Mouse (Mus musculus) midbrain, embryonic 15.5 days (tissue): ENCODE measurements around the gene Bean1. TPM values are rescaled to one million over a fixed set of nuclear protein-coding genes. Genes with fewer than 3 reads are reported as not detected.

Experiments
- ATAC-seq: fragments of 200-750 bp; cut with Nextera tagmentation; replicated peaks from 2 replicates; pipeline ENCODE4 v1.8.0; 2017; ENCODE audit warnings: moderate TSS enrichment
- H3K27ac ChIP-seq: fragments of 300-500 bp; sonication (generic); 2 replicates; pipeline ENCODE4 v1.5.1; 2015; ENCODE audit warnings: mild to moderate bottlenecking, inconsistent platforms
- H3K27me3 ChIP-seq: fragments of 300-500 bp; sonication (generic); replicated peaks from 2 replicates; pipeline ENCODE4 v1.6.1; 2015; ENCODE audit warnings: inconsistent platforms
- H3K36me3 ChIP-seq: fragments of 300-500 bp; sonication (generic); replicated peaks from 2 replicates; pipeline ENCODE4 v1.6.1; 2015; ENCODE audit warnings: inconsistent platforms
- H3K4me1 ChIP-seq: fragments of 300-500 bp; sonication (generic); 2 replicates; pipeline ENCODE4 v1.6.1; 2015; ENCODE audit warnings: inconsistent platforms
- H3K4me2 ChIP-seq: fragments of 300-500 bp; sonication (generic); 2 replicates; pipeline ENCODE4 v1.6.1; 2015; ENCODE audit warnings: inconsistent platforms, mild to moderate bottlenecking, moderate library complexity
- H3K4me3 ChIP-seq: fragments of 300-500 bp; sonication (generic); 2 replicates; pipeline ENCODE4 v1.5.1; 2015; ENCODE audit warnings: mild to moderate bottlenecking, inconsistent platforms
- H3K9ac ChIP-seq: fragments of 300-500 bp; sonication (generic); 2 replicates; pipeline ENCODE4 v1.6.1; 2015; ENCODE audit warnings: mild to moderate bottlenecking, inconsistent platforms
- H3K9me3 ChIP-seq: fragments of 300-500 bp; sonication (generic); 2 replicates; pipeline ENCODE4 v1.6.1; 2016; ENCODE audit warnings: inconsistent platforms
- WGBS: fragments of 180-500 bp; shearing (Covaris S2); methylation state at CpG from one replicate; pipeline ENCODE4 v1.1.7; 2015; ENCODE audit warnings: mixed read lengths; 5-methylcytosine and 5-hydroxymethylcytosine counted together
- polyA plus RNA-seq: library from polyadenylated mRNA; unstranded; fragments of >200 nt; fragmentation: Nextera tagmentation; extraction: Ambion mirVana; gene quantifications from 2 replicates; pipeline ENCODE4 v1.2.1, GENCODE M21; 2015

Bean1 gene
- polyA plus RNA-seq, 1 experiment from 2014 or later, result 6.6 TPM

GRCm38 (mm10) chr8:104142415-104142814, 27.8 kb upstream of the Bean1 start:
- WGBS, result 92% methylated on average over 25 of the region's 25 CpGs
- no peak overlapping the region for H3K27ac ChIP-seq
- no peaks in the 10 kb centered on the region for H3K36me3 ChIP-seq
- no peaks in the 10 kb centered on the region for H3K27me3 ChIP-seq
- no peaks in the 10 kb centered on the region for H3K4me1 ChIP-seq
- no peak for ATAC-seq
- H3K4me3 ChIP-seq, result no peak overlapping the region
- H3K4me2 ChIP-seq, result no peak overlapping the region
- H3K9ac ChIP-seq, result no peak overlapping the region
- H3K9me3 ChIP-seq, result no peaks in the 10 kb centered on the region

GRCm38 (mm10) chr8:104143379-104143778, 26.9 kb upstream of the Bean1 start:
- 91% methylated on average over 4 of the region's 4 CpGs for WGBS
- Histone ChIP-seq H3K27ac (no peak overlapping the region), H3K27me3 (no peaks in the 10 kb centered on the region), H3K9me3 (no peaks in the 10 kb centered on the region), H3K4me3 (no peak overlapping the region), H3K36me3 (no peaks in the 10 kb centered on the region), H3K4me2 (no peak overlapping the region), H3K4me1 (no peaks in the 10 kb centered on the region), H3K9ac (no peak overlapping the region)
- ATAC-seq, result no peak

GRCm38 (mm10) chr8:104144434-104145216, 25.6 kb upstream of the Bean1 start:
- no peak overlapping the region for H3K4me3 ChIP-seq
- H3K27me3 ChIP-seq, result no peaks in the 10 kb centered on the region
- H3K36me3 ChIP-seq, result no peaks in the 10 kb centered on the region
- no peak overlapping the region for H3K4me2 ChIP-seq
- H3K9ac ChIP-seq, result no peak overlapping the region
- no peak for ATAC-seq
- no peak overlapping the region for H3K27ac ChIP-seq
- no peaks in the 10 kb centered on the region for H3K9me3 ChIP-seq
- 81% methylated on average over 13 of the region's 13 CpGs for WGBS
- H3K4me1 ChIP-seq, result no peaks in the 10 kb centered on the region

GRCm38 (mm10) chr8:104145981-104146689, 24.1 kb upstream of the Bean1 start:
- H3K27me3 ChIP-seq, result no peaks in the 10 kb centered on the region
- H3K4me3 ChIP-seq, result no peak overlapping the region
- WGBS, result 30% methylated on average over 15 of the region's 15 CpGs
- ATAC-seq, result peak; percentile 85; the same call in 1 of the 2 replicates
- H3K4me1 ChIP-seq, result no peaks in the 10 kb centered on the region
- no peak overlapping the region for H3K9ac ChIP-seq
- H3K9me3 ChIP-seq, result no peaks in the 10 kb centered on the region
- H3K36me3 ChIP-seq, result no peaks in the 10 kb centered on the region
- H3K27ac ChIP-seq, result no peak overlapping the region
- no peak overlapping the region for H3K4me2 ChIP-seq

GRCm38 (mm10) chr8:104146717-104147494, 23.3 kb upstream of the Bean1 start:
- Histone ChIP-seq H3K9ac (no peak overlapping the region), H3K36me3 (no peaks in the 10 kb centered on the region), H3K4me2 (no peak overlapping the region), H3K9me3 (no peaks in the 10 kb centered on the region), H3K27me3 (no peaks in the 10 kb centered on the region), H3K4me3 (no peak overlapping the region), H3K4me1 (no peaks in the 10 kb centered on the region), H3K27ac (no peak overlapping the region)
- 92% methylated on average over 15 of the region's 15 CpGs for WGBS
- ATAC-seq, result no peak

- ATAC-seq, result no peak
- H3K4me2 ChIP-seq, result no peak overlapping the region
- WGBS, result 92% methylated on average over 2 of the region's 2 CpGs
- H3K27ac ChIP-seq, result no peak overlapping the region
- H3K4me1 ChIP-seq, result no peaks in the 10 kb centered on the region
- no peak overlapping the region for H3K9ac ChIP-seq
- H3K4me3 ChIP-seq, result no peak overlapping the region
- no peaks in the 10 kb centered on the region for H3K36me3 ChIP-seq
- no peaks in the 10 kb centered on the region for H3K9me3 ChIP-seq
- no peaks in the 10 kb centered on the region for H3K27me3 ChIP-seq
Measured at GRCm38 (mm10) chr8:104147947-104148346, 22.3 kb upstream of the Bean1 start.

- H3K9ac ChIP-seq, result no peak overlapping the region
- H3K4me2 ChIP-seq, result no peak overlapping the region
- ATAC-seq, result no peak
- H3K36me3 ChIP-seq, result no peaks in the 10 kb centered on the region
- no peak overlapping the region for H3K27ac ChIP-seq
- H3K4me3 ChIP-seq, result no peak overlapping the region
- 77% methylated on average over 5 of the region's 5 CpGs for WGBS
- no peaks in the 10 kb centered on the region for H3K9me3 ChIP-seq
- H3K27me3 ChIP-seq, result no peaks in the 10 kb centered on the region
- H3K4me1 ChIP-seq, result no peaks in the 10 kb centered on the region
Measured at GRCm38 (mm10) chr8:104160731-104161130, 9.5 kb upstream of the Bean1 start.

GRCm38 (mm10) chr8:104169461-104169860, 781 bp upstream of the Bean1 start:
- no peak overlapping the region for H3K9ac ChIP-seq
- H3K27ac ChIP-seq, result no peak overlapping the region
- H3K36me3 ChIP-seq, result no peaks in the 10 kb centered on the region
- no peaks in the 10 kb centered on the region for H3K9me3 ChIP-seq
- peaks cover 13% of the 10 kb centered on the region for H3K4me1 ChIP-seq
- no peak for ATAC-seq
- H3K4me2 ChIP-seq, result no peak overlapping the region
- H3K27me3 ChIP-seq, result peaks cover 20% of the 10 kb centered on the region
- WGBS, result 78% methylated on average over 3 of the region's 3 CpGs
- H3K4me3 ChIP-seq, result no peak overlapping the region

GRCm38 (mm10) chr8:104171050-104171620, 893 bp downstream of the Bean1 start:
- peak; percentile 37; the same call in 1 of the 2 replicates for ATAC-seq
- H3K36me3 ChIP-seq, result no peaks in the 10 kb centered on the region
- WGBS, result 5% methylated on average over 32 of the region's 32 CpGs
- peaks cover 13% of the 10 kb centered on the region for H3K4me1 ChIP-seq
- H3K27me3 ChIP-seq, result peaks cover 20% of the 10 kb centered on the region
- H3K9ac ChIP-seq, result peak overlapping the region; percentile 87
- no peaks in the 10 kb centered on the region for H3K9me3 ChIP-seq
- peak overlapping the region; percentile 97 for H3K4me2 ChIP-seq
- H3K27ac ChIP-seq, result peak overlapping the region; percentile 63
- H3K4me3 ChIP-seq, result peak overlapping the region; percentile 81

- ATAC-seq, result no peak
- Histone ChIP-seq H3K27me3 (peaks cover 20% of the 10 kb centered on the region), H3K4me3 (no peak overlapping the region), H3K9ac (no peak overlapping the region), H3K4me2 (no peak overlapping the region), H3K27ac (no peak overlapping the region), H3K9me3 (no peaks in the 10 kb centered on the region), H3K36me3 (no peaks in the 10 kb centered on the region), H3K4me1 (peaks cover 13% of the 10 kb centered on the region)
- 88% methylated on average over 6 of the region's 6 CpGs for WGBS
Measured at GRCm38 (mm10) chr8:104172420-104172819, 2.2 kb downstream of the Bean1 start.

- 83% methylated on average over 8 of the region's 8 CpGs for WGBS
- no peak for ATAC-seq
- Histone ChIP-seq H3K9me3 (no peaks in the 10 kb centered on the region), H3K4me3 (no peak overlapping the region), H3K9ac (no peak overlapping the region), H3K27me3 (peaks cover 20% of the 10 kb centered on the region), H3K4me1 (peaks cover 7% of the 10 kb centered on the region), H3K27ac (no peak overlapping the region), H3K36me3 (no peaks in the 10 kb centered on the region), H3K4me2 (no peak overlapping the region)
Measured at GRCm38 (mm10) chr8:104175848-104176527, 5.7 kb downstream of the Bean1 start.
